Mouse (Mus musculus): Measurements from ENCODE around the gene Ddah2. TPM values are rescaled to one million over a fixed set of nuclear protein-coding genes. Genes with fewer than 3 reads are reported as not detected.
A peak's percentile ranks its signal among the peaks of the same experiment; 100 is the strongest.

Ddah2 gene
- total and polyA plus RNA-seq, 3 experiments: 8.6 to 11.1 TPM; not detected in 1

- H3K4me1 ChIP-seq (ENCODE audit: control insufficient read depth in 1 of 2, insufficient read depth in 2 of 2, low read length in 2 of 2): peaks cover 17 to 64% of the 10 kb centered on the region in 2 experiments; a peak in 3 of 4 replicates
Measured at GRCm38 (mm10) chr17:35024691-35025488, 33.9 kb upstream of the Ddah2 start.

GRCm38 (mm10) chr17:35026206-35026605, 32.6 kb upstream of the Ddah2 start:
- Histone ChIP-seq H3K79me2 (ENCODE audit: control insufficient read depth, insufficient read depth, low read length, poor library complexity) (peaks cover 39% of the 10 kb centered on the region), H3K27ac (ENCODE audit: control insufficient read depth, low read depth, low read length) (peak overlapping the region; percentile 62), H3K9me3 (replicated peaks; ENCODE audit: insufficient read depth, low read length) (no peaks in the 10 kb centered on the region), H3K4me1 (ENCODE audit: control insufficient read depth in 1 of 2, insufficient read depth in 2 of 2, low read length in 2 of 2) (peaks cover 17 to 55% of the 10 kb centered on the region in 2 experiments; a peak in 3 of 4 replicates), H3K36me3 (ENCODE audit: control insufficient read depth in 1 of 2, insufficient read depth in 2 of 2, low read length in 2 of 2) (peaks cover 0 to 46% of the 10 kb centered on the region in 2 experiments; a peak in 2 of 4 replicates), H3K9ac (ENCODE audit: control insufficient read depth, low read depth, low read length, poor library complexity, severe bottlenecking) (peak overlapping the region; percentile 63), H3K4me3 (ENCODE audit: control insufficient read depth in 1 of 2, insufficient read depth in 1 of 2, low read depth in 2 of 2, low read length in 2 of 2) (peak overlapping the region; percentile 42 to 45), H3K27me3 (ENCODE audit: control insufficient read depth in 1 of 2, insufficient read depth in 2 of 2, low read length in 2 of 2) (no peaks in the 10 kb centered on the region)
- no peak for DNase-seq (ENCODE audit: low read depth, low spot score)
- TF ChIP-seq SMC3 (IDR thresholded peaks at IDR 0.05; ENCODE audit: low read depth, low read length): peak; percentile 0
- TF ChIP-seq ZMIZ1 (IDR thresholded peaks at IDR 0.05; ENCODE audit: low read depth, low read length): peak; percentile 12; the same call in 1 of the 2 replicates
- TF ChIP-seq MEF2A (IDR thresholded peaks at IDR 0.05; ENCODE audit: extremely low read depth, insufficient replicate concordance, low read depth, low read length, poor library complexity, severe bottlenecking): no peak

More at GRCm38 (mm10) chr17:35024691-35025488, 33.9 kb upstream of the Ddah2 start:
- Histone ChIP-seq H3K27ac (ENCODE audit: control insufficient read depth, low read depth, low read length) (peak overlapping the region; percentile 96), H3K79me2 (ENCODE audit: control insufficient read depth, insufficient read depth, low read length, poor library complexity) (peaks cover 39% of the 10 kb centered on the region), H3K27me3 (ENCODE audit: control insufficient read depth in 1 of 2, insufficient read depth in 2 of 2, low read length in 2 of 2) (no peaks in the 10 kb centered on the region), H3K9me3 (replicated peaks; ENCODE audit: insufficient read depth, low read length) (no peaks in the 10 kb centered on the region), H3K36me3 (ENCODE audit: control insufficient read depth in 1 of 2, insufficient read depth in 2 of 2, low read length in 2 of 2) (peaks cover 0 to 50% of the 10 kb centered on the region in 2 experiments; a peak in 2 of 4 replicates), H3K4me3 (ENCODE audit: control insufficient read depth in 1 of 2, insufficient read depth in 1 of 2, low read depth in 2 of 2, low read length in 2 of 2) (peak overlapping the region; percentile 54 to 66; a peak in 3 of 4 replicates), H3K9ac (ENCODE audit: control insufficient read depth, low read depth, low read length, poor library complexity, severe bottlenecking) (peak overlapping the region; percentile 77)
- peak; percentile 75; the same call in 1 of the 2 replicates for TF ChIP-seq MYC (IDR thresholded peaks at IDR 0.05; ENCODE audit: low read depth, low read length)
- no peak for TF ChIP-seq GABPA (IDR thresholded peaks at IDR 0.05; ENCODE audit: low read depth, low read length)
- TF ChIP-seq USF1 (IDR thresholded peaks at IDR 0.05; ENCODE audit: low read depth, low read length): peak; percentile 81
- TF ChIP-seq MAX (IDR thresholded peaks at IDR 0.05; ENCODE audit: low read length): peak; percentile 54; the same call in 1 of the 2 replicates
- TF ChIP-seq POLR2AphosphoS2 (IDR thresholded peaks at IDR 0.05; ENCODE audit: low read length): no peak
- peak in 1 of 2 experiments; percentile 23; a peak in 1 of 4 replicates for TF ChIP-seq EP300 (IDR thresholded peaks at IDR 0.05; ENCODE audit: low read depth in 1 of 2, low read length in 2 of 2)
- TF ChIP-seq TCF12 (IDR thresholded peaks at IDR 0.05; ENCODE audit: low read depth, low read length): no peak
- no peak for TF ChIP-seq E2F4 (IDR thresholded peaks at IDR 0.05; ENCODE audit: borderline replicate concordance, low read depth, low read length)
- no peak for TF ChIP-seq ZC3H11A (IDR thresholded peaks at IDR 0.05; ENCODE audit: low read depth, low read length)
- TF ChIP-seq GATA1 (IDR thresholded peaks at IDR 0.05; ENCODE audit: low read depth, low read length): no peak
- no peak for TF ChIP-seq RCOR1 (IDR thresholded peaks at IDR 0.05; ENCODE audit: low read depth, low read length)
- 0 out of 2 replicates have a peak, but pooled peaks have one; percentile 33 for TF ChIP-seq TBP (IDR thresholded peaks at IDR 0.05; ENCODE audit: low read depth, low read length)
- TF ChIP-seq CTCF (IDR thresholded peaks at IDR 0.05 in 2 of 3, conservative IDR thresholded peaks at IDR 0.05 in 1 of 3; ENCODE audit: control insufficient read depth in 1 of 3, insufficient read depth in 1 of 3, low read depth in 2 of 3, low read length in 3 of 3, poor library complexity in 1 of 3, severe bottlenecking in 1 of 3): no peak
- TF ChIP-seq ELF1 (IDR thresholded peaks at IDR 0.05; ENCODE audit: low read depth, low read length): 0 out of 2 replicates have a peak, but pooled peaks have one; percentile 49
- TF ChIP-seq POLR2A (IDR thresholded peaks at IDR 0.05; ENCODE audit: control insufficient read depth in 1 of 2, insufficient read depth in 1 of 2, low read depth in 1 of 2, low read length in 2 of 2, poor library complexity in 1 of 2): peak in 1 of 2 experiments; percentile 51; a peak in 1 of 4 replicates
- 0 out of 2 replicates have a peak, but pooled peaks have one; percentile 16 for TF ChIP-seq MYB (IDR thresholded peaks at IDR 0.05; ENCODE audit: low read depth, low read length)
- TF ChIP-seq SIN3A (IDR thresholded peaks at IDR 0.05; ENCODE audit: low read length): peak; percentile 20; the same call in 1 of the 2 replicates
- peak; percentile 75 for DNase-seq (ENCODE audit: low read depth, low spot score)

Data from MEL (cell line).